Mouse (Mus musculus) liver, embryonic 14.5 days (tissue): ENCODE results near the gene Gpha2. TPM values are rescaled to one million over a fixed set of nuclear protein-coding genes. Genes with fewer than 3 reads are reported as not detected.

ENCODE experiments used
- ATAC-seq: fragments of 200-750 bp; cut with Nextera tagmentation; 2 replicates; pipeline ENCODE4 v1.8.0; 2017; ENCODE audit warnings: moderate number of reproducible peaks, mild to moderate bottlenecking, moderate library complexity; ENCODE audit not compliant: insufficient read depth
- DNase-seq, 3 experiments: peaks; one replicate each; pipeline ENCODE4 v3.0.0-alpha.2; 2012 to 2013; ENCODE audit warnings: low read depth in 3 of 3, low spot score in 3 of 3
- H3K27ac ChIP-seq: fragments of 300-500 bp; sonication (generic); 2 replicates; pipeline ENCODE4 v1.5.1; 2014; ENCODE audit warnings: moderate library complexity, mild to moderate bottlenecking, control low read depth, inconsistent platforms
- H3K27me3 ChIP-seq: fragments of 300-500 bp; sonication (generic); 2 replicates; pipeline ENCODE4 v1.6.1; 2014; ENCODE audit warnings: mild to moderate bottlenecking, low read length, moderate library complexity; ENCODE audit not compliant: control insufficient read depth, insufficient read depth
- H3K36me3 ChIP-seq: fragments of 300-500 bp; sonication (generic); replicated peaks from 2 replicates; pipeline ENCODE4 v1.6.1; 2014; ENCODE audit warnings: low read depth; ENCODE audit not compliant: control insufficient read depth, insufficient read depth
- H3K4me1 ChIP-seq, 2 experiments: fragments of 200-500 bp in 1 of 2; fragments of 300-500 bp in 1 of 2; sonication (generic) in 1 of 2; replicated peaks; 2 replicates each; pipeline ENCODE4 v1.6.1; 2012 to 2014; ENCODE audit warnings: antibody characterized with exemption in 1 of 2, inconsistent platforms in 1 of 2, low read length in 1 of 2; ENCODE audit not compliant: control insufficient read depth in 2 of 2, insufficient read depth in 2 of 2
- H3K4me2 ChIP-seq: fragments of 300-500 bp; sonication (generic); 2 replicates; pipeline ENCODE4 v1.6.1; 2014; ENCODE audit warnings: low read depth, mild to moderate bottlenecking, control low read depth, moderate library complexity
- H3K4me3 ChIP-seq, 2 experiments: fragments of 200-500 bp in 1 of 2; fragments of 300-500 bp in 1 of 2; sonication (generic) in 1 of 2; 2 replicates each; pipeline ENCODE4 v1.5.1; 2012 to 2014; ENCODE audit warnings: low read depth in 2 of 2, low read length in 2 of 2, mild to moderate bottlenecking in 2 of 2, control low read depth in 1 of 2, inconsistent platforms in 1 of 2, moderate library complexity in 1 of 2; ENCODE audit not compliant: insufficient read depth in 1 of 2
- H3K9ac ChIP-seq: fragments of 300-500 bp; sonication (generic); replicated peaks from 2 replicates; pipeline ENCODE4 v1.6.1; 2014; ENCODE audit warnings: mild to moderate bottlenecking, control low read depth, moderate library complexity
- H3K9me3 ChIP-seq: fragments of 300-500 bp; sonication (generic); 2 replicates; pipeline ENCODE4 v1.6.1; 2016; ENCODE audit warnings: low read length, mixed read lengths; ENCODE audit not compliant: control insufficient read depth
- CTCF ChIP-seq: IDR thresholded peaks from 2 replicates; pipeline ENCODE4 v1.5.1; 2016; ENCODE audit warnings: antibody characterized with exemption, low read depth, control low read depth
- EP300 ChIP-seq: IDR thresholded peaks from 2 replicates; pipeline ENCODE4 v1.6.1; 2016; ENCODE audit warnings: antibody characterized with exemption, low read depth
- WGBS: fragments of 180-500 bp; shearing (Covaris S2); extraction: QIAGEN DNeasy Blood & Tissue Kit; methylation state at CpG from one replicate; pipeline ENCODE4 v1.1.7; 2014; ENCODE audit not compliant: insufficient replicate concordance; 5-methylcytosine and 5-hydroxymethylcytosine counted together
- polyA plus RNA-seq, 2 experiments: library from polyadenylated mRNA; depleted of rRNA in 1 of 2; stranded (reverse) in 1 of 2; unstranded in 1 of 2; fragments of >200 nt; fragmentation: Nextera tagmentation in 1 of 2; extraction: Ambion mirVana in 1 of 2; gene quantifications; 2 replicates each; pipeline versions ENCODE4 v1.2.1 to v1.2.3; 2012 to 2014

The Gpha2 gene
- polyA plus RNA-seq, 2 experiments, result not detected

DNA sequence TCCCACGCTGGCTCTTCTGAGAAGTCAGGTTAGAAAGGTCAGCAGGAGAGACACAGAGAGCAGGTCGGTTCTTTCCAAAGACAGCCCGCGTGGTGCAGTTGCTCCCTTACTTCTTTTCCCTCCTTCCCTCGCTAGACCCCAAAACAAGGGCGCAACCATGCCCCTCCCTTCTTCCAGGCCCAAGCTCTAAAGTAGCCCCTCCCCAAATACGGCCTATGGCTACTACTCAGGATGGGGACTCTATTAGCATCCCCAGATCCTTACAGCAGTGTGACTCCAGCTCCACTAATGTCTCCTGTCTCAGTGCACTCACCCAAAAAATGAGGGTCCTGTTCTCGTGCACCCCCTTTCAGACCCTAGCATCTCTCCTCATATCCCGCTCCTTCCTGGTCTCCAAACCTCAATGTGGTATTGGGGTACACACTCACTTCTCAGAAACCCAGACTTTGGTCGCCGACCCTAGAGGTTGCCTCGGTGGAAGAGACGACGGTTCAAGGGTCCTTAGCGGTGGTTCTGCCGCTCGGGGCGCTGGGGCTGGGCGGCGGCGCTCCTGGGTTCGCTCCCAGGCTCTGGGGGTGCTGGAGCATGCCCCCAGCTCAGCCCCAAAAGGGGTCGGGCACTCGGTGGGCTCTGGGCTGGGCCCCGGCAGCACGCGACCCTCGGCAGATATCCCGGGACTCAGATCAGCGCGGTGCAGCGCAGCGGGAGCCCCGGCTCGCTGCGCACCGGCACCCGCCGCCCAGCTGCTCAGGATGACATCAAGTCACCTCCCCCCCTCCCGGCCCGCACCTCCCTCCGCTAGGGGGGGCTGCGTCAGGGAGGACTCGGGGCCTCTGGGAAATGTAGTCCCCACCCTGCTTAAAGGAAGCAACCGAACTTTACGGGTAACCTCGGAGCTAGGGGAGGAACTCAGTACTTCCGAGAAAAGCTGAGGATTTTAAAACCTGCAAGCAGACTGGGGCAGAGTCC lies 9.2 kb downstream of the Gpha2 start, which contains the start of gene Ppp2r5b:
TSS of gene Ppp2r5b (minus strand) at position 789 of the 969 bp plus-strand sequence.
- Histone ChIP-seq H3K9ac (peak within 1 kb of the TSS; percentile 77), H3K4me1 (peaks cover 29 to 33% of the 10 kb centered on the region in 2 experiments), H3K9me3 (no peaks in the 10 kb centered on the region), H3K27ac (peak within 1 kb of the TSS; percentile 90), H3K4me2 (peak within 1 kb of the TSS; percentile 86), H3K4me3 (peak within 1 kb of the TSS; percentile 74 to 95), H3K36me3 (no peaks in the 10 kb centered on the region), H3K27me3 (no peaks in the 10 kb centered on the region)
- DNase-seq (peak; percentile 83 to 88 (median 85)), ATAC-seq (peak; percentile 92)
- TF ChIP-seq CTCF (peak; percentile 74), EP300 (no peak)
- 7% methylated on average over 48 of the region's 48 CpGs for WGBS

GRCm38 (mm10) chr19:6236053-6236441 lies 9.9 kb downstream of the Gpha2 start:
- Histone ChIP-seq H3K9ac (peak overlapping the region; percentile 77), H3K9me3 (no peaks in the 10 kb centered on the region), H3K4me2 (peak overlapping the region; percentile 86), H3K27me3 (no peaks in the 10 kb centered on the region), H3K4me3 (peak overlapping the region; percentile 74 to 95), H3K27ac (peak overlapping the region; percentile 90), H3K36me3 (no peaks in the 10 kb centered on the region), H3K4me1 (peaks cover 36 to 40% of the 10 kb centered on the region in 2 experiments)
- TF ChIP-seq CTCF (no peak), EP300 (no peak)
- DNase-seq (peak; percentile 81 to 85 (median 84)), ATAC-seq (peak; percentile 86)
- WGBS, result 0% methylated on average over 9 of the region's 9 CpGs

- TF ChIP-seq CTCF (no peak), EP300 (no peak)
- Histone ChIP-seq H3K4me1 (peaks cover 36 to 40% of the 10 kb centered on the region in 2 experiments), H3K27ac (no peak overlapping the region)
Observed at GRCm38 (mm10) chr19:6236842-6237241, 10.7 kb downstream of the Gpha2 start.

GRCm38 (mm10) chr19:6238740-6239139 lies 12.6 kb downstream of the Gpha2 start:
- Histone ChIP-seq H3K4me3 (no peak overlapping the region), H3K27ac (no peak overlapping the region), H3K36me3 (no peaks in the 10 kb centered on the region), H3K9ac (no peak overlapping the region), H3K4me1 (peaks cover 41 to 46% of the 10 kb centered on the region in 2 experiments), H3K9me3 (no peaks in the 10 kb centered on the region), H3K27me3 (no peaks in the 10 kb centered on the region), H3K4me2 (no peak overlapping the region)
- no peak for ATAC-seq
- TF ChIP-seq CTCF, result no peak
- no peak for TF ChIP-seq EP300
- DNase-seq, result no peak

More at GRCm38 (mm10) chr19:6236842-6237241, 10.7 kb downstream of the Gpha2 start:
- no peak overlapping the region for H3K4me3 ChIP-seq
- no peaks in the 10 kb centered on the region for H3K9me3 ChIP-seq
- no peaks in the 10 kb centered on the region for H3K27me3 ChIP-seq
- no peak for DNase-seq
- no peak overlapping the region for H3K4me2 ChIP-seq
- H3K9ac ChIP-seq, result no peak overlapping the region
- no peaks in the 10 kb centered on the region for H3K36me3 ChIP-seq
- no peak for ATAC-seq
- 65% methylated on average over 7 of the region's 7 CpGs for WGBS

DNA sequence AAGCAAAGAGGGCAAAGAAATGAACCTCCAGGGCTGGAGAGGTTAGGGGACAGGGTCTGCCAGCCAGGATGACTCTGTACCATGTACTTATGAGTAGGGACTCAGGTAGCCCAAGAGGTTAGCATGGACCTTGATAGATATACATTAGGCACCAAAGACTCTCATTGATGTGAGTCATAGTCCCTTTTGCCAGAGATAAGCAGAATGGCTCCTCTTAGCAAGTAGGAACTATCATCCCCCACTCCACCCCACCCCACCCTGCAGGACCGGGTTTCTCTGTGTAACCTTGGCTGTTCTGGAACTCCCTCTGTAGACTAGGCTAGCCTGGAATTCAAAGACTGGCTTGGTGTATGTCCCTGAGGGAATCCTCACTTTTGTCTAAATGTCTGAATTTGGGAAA lies 14.0 kb downstream of the Gpha2 start:
- Histone ChIP-seq H3K9ac (peak overlapping the region; percentile 51), H3K4me1 (peaks cover 34 to 40% of the 10 kb centered on the region in 2 experiments), H3K4me2 (peak overlapping the region; percentile 69), H3K27me3 (no peaks in the 10 kb centered on the region), H3K9me3 (no peaks in the 10 kb centered on the region), H3K4me3 (no peak overlapping the region; a peak in 1 of 4 replicates), H3K27ac (peak overlapping the region; percentile 93), H3K36me3 (no peaks in the 10 kb centered on the region)
- peak; percentile 54 to 56 (median 56) for DNase-seq
- peak; percentile 14; the same call in 1 of the 2 replicates for ATAC-seq
- 21% methylated on average over 1 of the region's 1 CpGs for WGBS
- TF ChIP-seq CTCF (no peak), EP300 (no peak)
